Mouse (Mus musculus) gastrocnemius, adult 18-20 months (tissue): ENCODE data around the gene Lyrm1. TPM values are rescaled to one million over a fixed set of nuclear protein-coding genes. Genes with fewer than 3 reads are reported as not detected.

Experiments used
- DNase-seq: peaks from one replicate; pipeline ENCODE4 v3.0.0; 2021; ENCODE audit warnings: low spot score
- total RNA-seq, 2 experiments: library from RNA; stranded (reverse); gene quantifications; 2 replicates each; pipeline ENCODE4 v1.2.3; 2021

Lyrm1 gene
- total RNA-seq, 2 experiments from 2014 or later, result 11.3 to 12.5 TPM

DNA sequence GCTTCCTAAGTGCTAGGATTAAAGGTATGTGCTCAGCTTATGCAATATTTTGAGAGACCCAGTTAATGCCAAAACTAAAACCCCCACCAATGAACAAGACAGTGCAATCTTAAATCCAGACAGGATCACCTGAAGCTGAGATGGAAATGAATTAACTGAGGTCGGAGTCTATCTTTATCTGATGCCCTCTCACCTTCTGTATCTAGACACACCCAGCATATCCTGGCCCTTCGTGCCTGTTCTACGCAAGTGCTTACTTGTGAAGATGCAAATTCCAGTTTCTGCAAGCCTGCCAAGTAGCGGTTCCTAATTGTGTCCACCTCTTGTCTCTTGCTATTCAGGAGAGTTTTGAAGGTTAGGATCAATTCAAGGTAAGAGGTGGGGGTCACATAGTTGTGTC lies 69.5 kb downstream of the Lyrm1 start:
- no peak for DNase-seq

DNA sequence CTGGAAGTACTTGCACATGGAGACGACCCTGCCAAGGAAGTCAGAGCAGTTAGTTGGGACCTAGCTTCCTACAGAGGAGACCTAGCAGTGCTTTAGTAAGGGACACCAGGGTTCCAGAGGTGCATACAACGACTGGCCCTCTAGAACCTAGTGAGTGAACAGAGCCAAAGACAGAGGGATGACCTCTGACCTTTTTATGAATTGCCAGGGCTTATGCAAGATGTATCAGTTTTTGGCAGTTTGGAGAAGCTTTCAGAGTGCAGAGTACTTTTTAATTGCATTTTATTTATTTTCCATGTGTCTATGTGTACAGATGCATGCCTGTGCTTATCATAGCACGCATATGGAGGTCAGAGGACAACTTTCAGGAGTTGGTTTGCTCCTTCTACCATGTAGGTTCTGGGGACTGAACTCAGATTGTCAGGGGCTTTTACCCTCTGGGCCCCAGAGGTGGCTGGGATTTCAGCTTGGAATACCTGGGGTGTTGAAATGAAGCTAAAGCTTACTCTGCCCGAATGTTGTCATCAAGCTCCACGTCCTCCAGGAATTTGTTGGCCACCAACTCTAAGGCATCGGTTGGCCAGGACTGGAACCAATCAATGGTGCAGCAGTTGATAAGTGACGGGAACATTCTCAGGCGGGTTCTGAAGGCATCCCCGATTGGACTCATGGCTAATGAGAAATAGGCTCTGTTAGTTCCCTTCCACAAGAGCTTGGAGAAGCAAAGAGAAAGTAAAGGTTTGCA lies 70.2 kb downstream of the Lyrm1 start:
- DNase-seq, result no peak

DNA sequence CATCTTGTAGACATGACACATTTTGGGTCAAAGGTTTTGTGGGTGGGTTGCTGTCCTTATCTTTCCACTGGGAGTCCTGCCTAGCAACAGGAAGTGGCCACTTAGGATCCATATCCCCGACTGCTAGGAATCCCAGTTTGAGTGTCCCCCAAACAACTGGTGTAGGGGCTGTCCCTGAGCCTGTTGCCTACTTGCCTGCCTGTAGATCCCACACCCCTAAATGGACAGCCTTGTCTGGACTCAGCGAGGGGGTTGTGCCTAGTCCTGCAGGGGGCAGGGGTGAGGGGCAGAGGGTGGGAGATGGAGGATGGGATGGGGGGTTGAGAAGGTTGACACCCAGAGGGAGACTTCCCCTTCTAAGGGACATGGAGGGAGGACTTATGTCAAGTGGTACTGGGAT lies 73.7 kb downstream of the Lyrm1 start:
- no peak for DNase-seq

DNA sequence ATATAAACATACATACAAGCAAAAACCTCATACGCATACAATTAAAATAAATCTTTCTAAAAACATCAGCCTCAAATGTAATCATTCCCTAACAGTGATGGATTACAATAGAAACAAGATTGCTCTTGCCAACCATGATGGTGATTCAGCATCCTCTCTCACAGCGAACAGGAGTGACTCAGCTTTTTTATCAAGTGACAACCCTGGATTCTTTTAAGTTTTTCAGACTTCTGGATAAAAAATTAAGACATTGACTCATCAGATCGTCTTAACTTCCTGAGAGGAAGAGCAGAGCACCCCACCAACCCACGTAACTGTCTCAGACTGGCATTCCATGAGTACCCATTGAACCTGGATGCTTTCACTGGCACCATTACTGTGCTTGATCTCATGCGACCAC lies 78.6 kb downstream of the Lyrm1 start:
- no peak for DNase-seq

DNA sequence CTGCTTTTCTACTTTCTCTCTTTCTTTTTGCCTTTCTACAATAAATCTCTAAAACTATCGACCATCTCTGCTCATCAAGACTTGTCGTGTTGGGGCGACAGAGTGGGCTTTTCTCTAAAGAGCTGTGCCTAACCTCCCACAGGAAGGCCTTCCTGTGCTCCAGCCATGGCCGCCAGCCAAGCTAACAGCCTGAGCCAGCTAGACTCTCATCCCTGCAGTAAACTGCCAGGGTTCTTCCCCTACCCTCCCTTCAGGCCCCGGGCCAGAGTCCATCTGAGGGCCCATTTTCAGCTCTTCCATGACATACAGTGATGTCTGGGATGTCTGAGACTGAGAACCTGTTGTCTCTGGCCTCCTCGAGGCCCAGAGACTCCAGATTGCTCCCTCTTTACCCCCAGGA lies 80.6 kb downstream of the Lyrm1 start:
- DNase-seq, result no peak

DNA sequence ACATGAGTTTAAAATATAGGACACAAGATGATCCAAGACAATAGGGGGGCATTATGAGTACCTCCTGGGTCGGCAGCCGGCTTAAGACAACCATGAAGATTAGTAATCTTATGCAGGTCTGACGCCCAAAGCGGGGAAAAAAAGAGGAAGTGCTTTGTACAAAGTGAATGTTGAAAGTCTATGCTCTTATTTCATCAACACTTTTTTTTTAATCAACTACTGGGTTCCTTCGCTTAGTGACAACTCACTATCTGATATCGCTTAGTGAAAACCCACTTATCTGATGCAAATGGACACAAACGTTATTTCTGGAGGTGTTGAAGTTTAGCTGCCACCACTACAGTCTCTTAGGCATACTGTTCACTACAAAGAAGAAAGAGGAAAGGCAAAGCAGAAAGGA lies 81.9 kb downstream of the Lyrm1 start:
- no peak for DNase-seq

DNA sequence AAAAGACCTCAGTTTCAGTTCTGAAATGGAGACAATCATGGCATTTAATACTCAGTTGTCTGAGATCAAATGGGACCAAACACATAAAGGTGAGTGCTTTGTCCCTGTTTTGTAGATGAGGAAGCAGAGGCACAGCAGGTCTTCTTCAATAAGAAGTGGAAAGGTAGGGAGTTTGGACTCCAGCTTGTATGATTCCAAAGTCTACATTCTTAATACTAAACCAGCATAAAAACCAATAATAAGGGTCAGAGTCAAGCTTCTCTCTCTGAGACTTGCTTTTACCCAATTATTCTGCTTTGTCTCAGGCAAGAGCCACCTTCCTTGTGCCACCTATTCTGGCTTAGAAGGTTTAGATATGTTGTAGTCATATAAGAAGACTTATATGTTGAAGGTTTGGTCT lies 82.9 kb downstream of the Lyrm1 start:
- DNase-seq, result no peak

DNA sequence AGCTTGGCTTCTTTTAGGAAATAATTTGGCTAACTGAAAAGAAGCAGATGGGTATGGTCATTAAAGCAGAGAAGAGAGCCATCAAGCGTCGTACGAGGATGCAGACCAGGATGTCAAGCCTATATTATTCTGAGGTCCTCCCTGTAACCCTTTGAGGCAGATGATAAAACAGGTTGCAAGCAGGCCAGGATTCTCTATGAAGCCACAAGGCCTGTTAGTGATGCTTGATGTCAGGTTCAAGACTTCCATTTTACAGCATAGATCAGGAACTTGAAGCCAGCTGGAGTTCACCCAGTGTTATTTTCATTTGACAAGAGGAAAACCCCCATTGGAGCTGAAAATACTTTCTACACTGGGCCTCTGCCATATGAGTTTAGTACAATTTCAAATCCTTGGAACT lies 84.5 kb downstream of the Lyrm1 start:
- no peak for DNase-seq

DNA sequence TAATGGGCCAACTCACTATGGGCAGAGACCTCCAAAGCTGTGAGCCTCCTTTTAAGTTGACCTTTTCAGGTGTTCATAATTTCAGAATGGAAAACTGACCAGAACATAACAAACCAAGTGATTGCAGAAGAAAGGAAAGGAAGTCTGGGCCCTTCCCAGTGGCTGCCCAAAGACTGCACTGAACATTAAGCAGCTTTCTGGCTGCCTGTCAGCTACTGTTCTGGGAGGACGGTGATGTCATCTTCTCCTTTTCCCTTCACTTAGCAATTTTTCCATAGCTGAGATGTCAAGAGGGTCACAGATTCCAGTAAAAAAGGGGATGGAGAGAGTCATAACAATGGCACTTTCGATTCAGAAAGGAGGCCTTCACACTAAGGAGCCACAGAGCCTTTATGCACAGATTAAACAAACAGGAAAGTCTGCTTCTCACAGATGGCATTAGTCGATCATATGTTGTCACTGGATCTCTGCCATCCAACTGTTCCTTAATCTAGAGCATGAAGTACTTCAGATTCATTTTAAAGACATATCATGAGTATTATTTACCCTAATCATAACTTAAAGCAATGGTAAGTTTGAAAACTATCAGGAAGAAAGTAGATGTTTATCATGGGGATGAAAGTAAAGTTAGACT lies 89.7 kb downstream of the Lyrm1 start:
- DNase-seq, result peak; percentile 39

DNA sequence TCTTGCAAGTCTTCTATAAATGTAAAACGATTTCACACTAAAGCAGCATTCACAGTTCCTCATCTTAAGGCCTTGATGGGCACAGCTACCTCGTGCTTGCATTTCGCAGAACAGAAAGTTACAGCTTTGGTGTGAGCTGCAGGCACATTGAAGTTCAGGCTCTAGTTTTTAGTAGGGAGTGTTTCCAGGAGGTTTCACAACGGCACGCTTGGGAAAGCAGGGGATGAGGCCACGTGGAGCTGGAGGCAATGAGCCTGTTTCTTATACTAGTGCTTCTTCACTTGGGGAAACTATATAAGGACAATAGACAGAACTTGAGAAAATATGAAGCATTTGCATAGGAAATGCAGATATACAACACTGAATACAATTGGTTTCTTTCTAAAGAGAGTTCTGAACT lies 101.4 kb downstream of the Lyrm1 start:
- DNase-seq, result peak; percentile 32

Other genes starting within 250 kb of the Lyrm1 start
- gene Acsm4, start 205.8 kb upstream of the Lyrm1 start, total RNA-seq, result not detected
- 10 to 100 TPM; 16.7 to 16.8 TPM for gene Thumpd1, start 175.1 kb upstream of the Lyrm1 start, total RNA-seq
- under 1 TPM; 0.46 to 0.59 TPM for gene Acsm3, start 134.9 kb upstream of the Lyrm1 start, total RNA-seq
- under 1 TPM; 0.12 to 0.41 TPM for gene Rexo5, start 101.9 kb upstream of the Lyrm1 start, total RNA-seq
- under 1 TPM; 0.66 to 0.96 TPM for gene Eri2, start 101.8 kb upstream of the Lyrm1 start, total RNA-seq
- 10 to 100 TPM; 20.3 to 21.1 TPM for gene Dcun1d3, start 437 bp downstream of the Lyrm1 start, total RNA-seq
- under 1 TPM; 0.02 to 0.30 TPM for gene Dnah3, start 199.4 kb downstream of the Lyrm1 start, total RNA-seq
- gene Tmem159, start 206.5 kb downstream of the Lyrm1 start, total RNA-seq, result 10 to 100 TPM; 11.4 to 17.4 TPM
- under 1 TPM; 0.09 to 0.43 TPM for gene Zp2, start 249.4 kb downstream of the Lyrm1 start, total RNA-seq